Mouse (Mus musculus) lung, postnatal 0 days (tissue): Measurements from ENCODE around the gene Slc2a3.

Experiments used
- CTCF ChIP-seq: IDR thresholded peaks from 2 replicates; pipeline ENCODE4 v1.5.1; 2016; ENCODE audit warnings: antibody characterized with exemption, mild to moderate bottlenecking
- EP300 ChIP-seq: IDR thresholded peaks from 2 replicates; pipeline ENCODE4 v1.6.1; 2016; ENCODE audit warnings: antibody characterized with exemption, mild to moderate bottlenecking, control low read depth

GRCm38 (mm10) chr6:122776040-122776439 is 25.4 kb downstream of the Slc2a3 start:
- TF ChIP-seq CTCF (no peak), EP300 (no peak)
